Mouse (Mus musculus) lung, postnatal 36 days (tissue): ENCODE results near the gene Htr2b.
A peak's percentile ranks its signal among the peaks of the same experiment; 100 is the strongest.

ENCODE experiments used
- DNase-seq: peaks from one replicate; pipeline ENCODE4 v3.0.0; 2022; ENCODE audit warnings: mixed read lengths

Htr2b gene

DNA sequence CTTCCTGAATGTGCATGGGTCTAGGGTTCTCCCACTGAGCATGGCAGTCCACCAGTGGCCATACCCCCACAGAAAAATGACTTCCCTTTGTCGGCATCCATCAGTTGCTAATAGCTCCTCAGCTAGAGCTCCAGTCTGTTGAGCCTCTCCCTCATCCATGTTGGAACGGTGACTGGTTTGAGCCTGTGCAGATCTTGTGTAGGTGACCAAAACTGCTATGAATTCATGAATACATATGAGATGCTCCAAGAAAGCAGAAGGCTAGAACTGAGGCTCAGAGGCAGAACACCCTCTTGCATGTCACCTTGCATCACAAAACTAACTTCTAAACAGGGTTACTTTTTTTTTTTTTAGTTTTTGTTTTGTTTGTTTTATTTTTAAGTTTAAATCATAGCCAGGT lies 35.2 kb downstream of the Htr2b start:
- no peak for DNase-seq

DNA sequence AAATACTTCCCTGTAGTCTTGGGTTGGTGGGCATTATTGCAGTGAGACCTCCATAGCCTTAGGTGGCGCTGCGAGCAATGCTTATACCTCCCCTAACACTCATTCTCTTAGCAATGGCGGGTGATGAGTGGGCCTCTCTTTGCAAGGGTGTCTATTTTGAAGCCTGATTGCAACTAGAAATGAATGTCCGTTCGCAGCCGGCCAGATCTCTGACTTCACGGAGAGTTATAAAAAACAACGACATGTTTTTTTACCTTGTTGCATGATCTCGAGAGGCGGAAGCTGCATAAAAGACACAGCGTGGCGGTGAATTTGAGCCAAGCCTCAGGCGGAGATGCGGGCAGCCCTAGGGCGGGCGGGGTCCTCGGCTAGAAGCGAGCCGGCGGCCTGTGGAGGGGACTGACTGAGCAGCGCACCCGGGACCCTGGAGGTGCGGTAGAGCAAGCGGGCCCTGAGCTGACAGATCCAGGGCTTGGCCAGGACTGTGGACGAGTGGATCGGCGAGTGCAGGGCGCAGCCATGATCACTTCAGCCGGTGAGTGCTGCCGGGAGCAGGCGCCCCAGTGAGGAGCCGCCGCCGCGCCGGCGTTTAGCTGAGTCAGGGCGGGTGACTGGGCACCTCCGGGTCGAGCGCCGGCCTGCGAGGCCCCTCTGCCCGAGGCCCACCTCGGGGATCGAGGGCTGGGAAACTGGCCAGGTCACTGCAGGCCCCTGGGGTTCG lies 47.3 kb downstream of the Htr2b start, which contains the start of gene Psmd1:
Gene Psmd1 (plus strand): TSS at position 117 of the 721 bp plus-strand sequence.
- DNase-seq: peak; percentile 94

DNA sequence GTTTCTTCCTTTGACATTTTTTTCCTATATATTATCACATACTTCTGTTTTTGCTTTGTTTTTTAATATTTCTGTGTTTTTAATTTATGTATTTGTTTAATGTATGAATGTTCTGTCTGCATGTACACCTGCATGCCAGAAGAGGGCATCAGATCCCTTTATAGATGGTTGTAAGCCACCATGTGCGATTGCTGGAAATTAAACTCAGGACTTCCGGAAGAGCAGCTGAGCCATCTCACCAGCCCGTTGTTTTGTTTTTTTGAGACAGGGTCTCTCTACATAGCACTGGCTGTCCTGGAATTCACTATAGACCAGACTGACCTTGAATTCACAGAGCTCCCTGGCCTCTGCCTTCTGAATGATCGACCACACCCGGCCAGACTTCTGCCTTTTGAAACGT lies 49.2 kb downstream of the Htr2b start:
- no peak for DNase-seq

DNA sequence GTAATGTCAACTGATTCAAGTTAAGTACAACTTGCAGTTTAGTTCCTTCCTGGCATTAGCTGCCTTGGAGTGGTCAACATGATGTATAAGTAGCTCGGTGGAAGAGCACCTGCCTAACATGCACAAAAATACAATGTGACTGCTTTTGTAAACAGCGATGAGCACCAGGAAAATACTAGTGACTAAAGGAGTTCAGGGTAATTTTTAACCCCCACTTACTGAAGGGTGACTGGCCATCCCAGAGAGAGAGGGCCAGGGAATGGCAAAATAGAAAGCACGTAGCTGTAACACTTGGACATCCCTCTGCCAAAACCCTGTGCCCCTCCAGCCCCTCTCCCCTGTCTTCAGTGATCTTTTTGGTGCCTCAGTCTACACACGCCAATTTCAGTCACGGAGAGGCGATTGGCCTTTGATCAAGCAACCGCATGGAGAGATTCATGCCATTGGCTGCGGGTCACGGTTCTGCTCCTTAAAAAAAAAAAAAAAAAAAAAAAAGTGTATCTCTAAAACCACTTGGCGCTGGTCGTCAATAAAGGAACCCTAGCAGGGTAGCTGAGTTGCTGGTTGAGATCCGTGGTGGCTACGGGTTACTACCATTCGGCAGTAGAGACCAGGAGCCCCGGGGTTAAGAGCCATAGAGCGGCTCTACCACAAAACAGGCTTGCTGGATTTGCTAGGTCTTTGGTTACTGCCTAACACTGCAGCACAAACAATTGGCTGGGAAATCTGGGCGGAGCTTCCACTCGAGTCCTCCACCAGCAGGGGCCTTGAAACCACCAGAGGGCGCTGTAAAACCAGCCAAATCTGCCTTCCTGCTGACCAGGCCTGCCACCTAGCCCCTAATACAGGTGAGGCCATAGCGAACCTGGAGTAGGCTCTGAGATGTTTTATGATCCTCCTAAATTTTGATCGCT lies 52.7 kb downstream of the Htr2b start:
- DNase-seq: peak; percentile 98

DNA sequence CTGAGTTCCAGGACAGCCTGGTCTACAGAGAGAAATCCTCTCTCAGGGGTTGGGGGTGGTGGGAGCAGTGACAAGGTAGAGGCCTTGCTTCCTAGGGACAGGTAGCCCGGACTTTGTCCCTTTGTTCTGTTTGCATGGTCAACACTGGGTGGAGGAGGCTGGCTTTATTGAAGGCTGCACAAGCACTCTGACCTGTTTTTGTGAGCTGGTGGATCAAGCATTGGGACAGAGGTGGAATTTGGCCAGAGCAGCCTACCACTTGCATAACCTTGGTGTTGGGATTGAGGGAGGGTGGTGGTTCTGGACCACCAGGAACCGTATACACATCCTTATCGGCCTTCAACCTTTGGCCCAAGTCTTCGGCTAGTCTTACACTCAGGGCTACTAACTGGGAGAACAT lies 55.5 kb downstream of the Htr2b start:
- DNase-seq: no peak

DNA sequence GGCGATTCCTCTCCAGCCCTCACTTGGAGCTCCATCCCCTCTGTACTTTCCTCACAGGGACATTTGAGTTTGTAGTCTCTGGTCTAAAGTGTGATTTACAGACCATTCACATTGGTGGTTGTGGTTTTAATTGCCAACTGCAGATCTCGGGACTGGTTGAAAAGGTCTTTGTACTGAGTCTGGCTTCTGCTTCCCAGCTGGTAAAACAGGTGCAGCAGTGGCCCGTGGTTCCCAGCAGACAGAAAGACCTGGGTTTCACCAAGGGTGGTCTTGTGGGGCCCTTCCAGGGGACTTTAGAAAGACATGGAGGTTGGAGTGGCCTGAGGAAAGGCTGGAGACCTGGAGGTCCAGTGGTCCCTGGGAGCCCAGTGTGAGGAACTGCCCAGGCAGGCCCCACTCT lies 56.8 kb downstream of the Htr2b start:
- no peak for DNase-seq

DNA sequence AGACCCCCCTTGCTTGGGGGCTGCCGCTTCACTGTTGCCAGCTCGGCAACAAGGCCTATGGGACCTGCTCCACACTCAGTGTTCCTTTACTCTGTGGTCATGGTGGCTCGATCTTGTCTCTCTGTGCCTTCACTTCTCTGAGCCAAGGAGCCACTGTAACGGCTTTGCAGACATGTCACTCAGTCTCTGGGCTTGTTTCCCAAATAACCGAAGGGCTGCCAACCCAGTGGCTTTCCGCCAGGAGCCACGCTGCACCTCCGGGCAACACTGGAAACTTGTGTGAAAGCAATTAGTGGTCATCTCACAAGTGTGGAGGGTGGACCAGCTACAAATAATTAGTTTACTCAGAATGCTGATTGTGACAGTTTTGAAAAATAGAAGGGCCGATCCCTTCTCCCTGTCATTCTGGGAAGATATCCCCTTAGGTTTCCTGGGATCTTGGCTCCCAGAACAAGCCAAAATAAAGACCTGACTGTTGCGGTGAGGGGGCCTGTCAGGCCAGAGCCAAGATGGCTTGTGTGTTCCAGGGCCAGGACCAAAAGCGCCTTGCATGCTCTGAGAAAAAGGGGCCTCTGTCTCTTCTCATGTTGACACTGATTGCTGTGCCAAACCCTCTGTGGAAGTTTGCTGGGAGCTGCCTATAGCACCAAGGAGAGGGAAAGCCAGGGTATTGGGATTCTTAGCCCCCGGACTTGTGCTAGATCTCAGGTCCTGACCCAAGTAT lies 58.4 kb downstream of the Htr2b start:
- DNase-seq: no peak
